Mouse (Mus musculus) embryonic facial prominence, embryonic 10.5 days (tissue): Measurements from ENCODE around the gene Lipt2. TPM values are rescaled to one million over a fixed set of nuclear protein-coding genes. Genes with fewer than 3 reads are reported as not detected.

ENCODE experiments used
- DNase-seq: peaks from one replicate; pipeline ENCODE4 v3.0.0-alpha.2; 2017; ENCODE audit warnings: low spot score
- H3K27ac ChIP-seq: fragments of 300-500 bp; sonication (generic); replicated peaks from 2 replicates; pipeline ENCODE4 v1.5.1; 2016; ENCODE audit warnings: mild to moderate bottlenecking
- H3K27me3 ChIP-seq: fragments of 300-500 bp; sonication (generic); replicated peaks from 2 replicates; pipeline ENCODE4 v1.6.1; 2016; ENCODE audit warnings: low read depth, mild to moderate bottlenecking; ENCODE audit not compliant: poor library complexity, severe bottlenecking
- H3K36me3 ChIP-seq: fragments of 300-500 bp; sonication (generic); replicated peaks from 2 replicates; pipeline ENCODE4 v1.6.1; 2016; ENCODE audit warnings: mild to moderate bottlenecking, moderate library complexity
- H3K4me1 ChIP-seq: fragments of 300-500 bp; sonication (generic); 2 replicates; pipeline ENCODE4 v1.6.1; 2016
- H3K4me3 ChIP-seq: fragments of 300-500 bp; sonication (generic); 2 replicates; pipeline ENCODE4 v1.5.1; 2016; ENCODE audit warnings: mild to moderate bottlenecking, moderate library complexity
- H3K9me3 ChIP-seq: fragments of 300-500 bp; sonication (generic); 2 replicates; pipeline ENCODE4 v1.6.1; 2016; ENCODE audit warnings: mild to moderate bottlenecking
- WGBS: fragments of 180-500 bp; shearing (Covaris S2); methylation state at CpG from one replicate; pipeline ENCODE4 v1.1.7; 2016; 5-methylcytosine and 5-hydroxymethylcytosine counted together
- polyA plus RNA-seq: library from polyadenylated mRNA; unstranded; fragments of >200 nt; fragmentation: Nextera tagmentation; extraction: Ambion mirVana; gene quantifications from 2 replicates; pipeline ENCODE4 v1.2.1, GENCODE M21; 2016

Lipt2 gene
- polyA plus RNA-seq, 1 experiment from 2014 or later: 28.3 TPM

GRCm38 (mm10) chr7:100178016-100178890, 19.2 kb downstream of the Lipt2 start:
- peaks cover 16% of the 10 kb centered on the region for H3K4me1 ChIP-seq
- H3K27me3 ChIP-seq: peaks cover 73% of the 10 kb centered on the region
- 10% methylated on average over 30 of the region's 30 CpGs for WGBS
- peak overlapping the region; percentile 54 for H3K4me3 ChIP-seq
- peak; percentile 65 for DNase-seq
- H3K9me3 ChIP-seq: no peaks in the 10 kb centered on the region
- no peaks in the 10 kb centered on the region for H3K36me3 ChIP-seq
- peak overlapping the region; percentile 42; the same call in 1 of the 2 replicates for H3K27ac ChIP-seq

- Histone ChIP-seq H3K4me1 (peaks cover 16% of the 10 kb centered on the region), H3K27me3 (peaks cover 73% of the 10 kb centered on the region), H3K27ac (peak overlapping the region; percentile 42; the same call in 1 of the 2 replicates), H3K36me3 (no peaks in the 10 kb centered on the region), H3K4me3 (peak overlapping the region; percentile 54), H3K9me3 (no peaks in the 10 kb centered on the region)
- peak; percentile 52 for DNase-seq
- 2% methylated on average over 15 of the region's 15 CpGs for WGBS
These were observed 19.8 kb downstream of the Lipt2 start for GRCm38 (mm10) chr7:100178891-100179233.

DNA sequence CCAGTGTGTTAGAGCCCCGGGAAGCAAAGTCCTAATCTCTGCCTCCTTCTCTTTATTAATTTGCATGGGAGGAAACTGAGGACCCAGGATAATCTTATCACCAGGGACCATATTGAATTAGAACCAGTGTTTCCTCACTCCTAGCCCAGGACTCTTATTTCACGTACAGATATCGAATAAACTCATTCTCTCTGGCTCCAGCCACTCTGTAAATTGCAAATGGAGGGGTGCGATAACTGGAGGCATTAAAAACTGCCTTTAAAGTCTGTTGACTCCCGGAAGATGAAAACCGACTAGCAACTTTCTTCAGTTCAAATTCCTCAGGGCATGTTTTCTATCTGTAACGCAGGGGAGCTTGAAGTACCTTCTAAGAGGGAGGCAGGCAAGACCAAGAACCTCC, 20.3 kb downstream of the Lipt2 start:
- H3K4me1 ChIP-seq: peaks cover 16% of the 10 kb centered on the region
- 63% methylated on average over 7 of the region's 7 CpGs for WGBS
- no peaks in the 10 kb centered on the region for H3K36me3 ChIP-seq
- H3K9me3 ChIP-seq: no peaks in the 10 kb centered on the region
- peak overlapping the region; percentile 54 for H3K4me3 ChIP-seq
- H3K27ac ChIP-seq: no peak overlapping the region
- no peak for DNase-seq
- H3K27me3 ChIP-seq: peaks cover 73% of the 10 kb centered on the region

DNA sequence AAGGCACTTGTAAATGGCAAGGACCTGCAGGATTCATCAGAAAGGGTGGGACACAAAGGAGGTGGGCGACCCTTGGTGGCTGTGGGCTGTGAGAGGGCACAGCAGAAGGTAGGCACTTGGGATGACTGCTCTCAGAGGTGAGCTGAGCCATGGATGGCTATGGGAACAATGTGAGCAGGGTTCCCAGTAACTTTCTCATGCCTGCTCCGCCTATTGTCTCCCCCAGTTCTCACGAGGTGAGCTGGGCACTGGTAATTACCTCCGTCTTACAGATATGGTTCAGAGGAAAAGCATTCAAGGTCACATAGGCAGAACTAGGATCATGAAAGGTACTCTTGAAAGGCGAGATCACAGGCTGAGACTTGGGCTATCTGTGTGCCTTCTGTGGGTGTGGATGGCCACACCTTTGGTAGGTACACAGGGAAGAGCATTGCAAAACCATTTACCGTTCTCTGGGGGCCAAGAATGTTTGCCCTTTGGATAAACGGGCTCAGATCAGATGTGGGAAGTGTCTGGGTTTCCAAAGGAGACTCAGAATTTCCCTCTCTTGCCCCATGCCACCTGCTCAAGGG, 20.8 kb downstream of the Lipt2 start:
- Histone ChIP-seq H3K4me3 (peak overlapping the region; percentile 54; the same call in 1 of the 2 replicates), H3K27me3 (peaks cover 73% of the 10 kb centered on the region)

GRCm38 (mm10) chr7:100181176-100181575, 22.1 kb downstream of the Lipt2 start:
- Histone ChIP-seq H3K4me3 (no peak overlapping the region), H3K27me3 (peaks cover 64% of the 10 kb centered on the region), H3K9me3 (no peaks in the 10 kb centered on the region), H3K36me3 (no peaks in the 10 kb centered on the region), H3K4me1 (peaks cover 16% of the 10 kb centered on the region), H3K27ac (no peak overlapping the region)
- no peak for DNase-seq
- 80% methylated on average over 2 of the region's 2 CpGs for WGBS

More for the DNA sequence above, 20.8 kb downstream of the Lipt2 start:
- H3K36me3 ChIP-seq: no peaks in the 10 kb centered on the region
- H3K27ac ChIP-seq: no peak overlapping the region
- no peaks in the 10 kb centered on the region for H3K9me3 ChIP-seq
- 71% methylated on average over 7 of the region's 7 CpGs for WGBS
- peaks cover 16% of the 10 kb centered on the region for H3K4me1 ChIP-seq
- no peak for DNase-seq

- WGBS: 81% methylated on average over 3 of the region's 3 CpGs
- no peaks in the 10 kb centered on the region for H3K9me3 ChIP-seq
- H3K4me3 ChIP-seq: no peak overlapping the region
- no peak for DNase-seq
- no peak overlapping the region for H3K27ac ChIP-seq
- peaks cover 59% of the 10 kb centered on the region for H3K27me3 ChIP-seq
- H3K36me3 ChIP-seq: no peaks in the 10 kb centered on the region
- H3K4me1 ChIP-seq: peaks cover 16% of the 10 kb centered on the region
These were observed 22.5 kb downstream of the Lipt2 start for GRCm38 (mm10) chr7:100181614-100182013.

- 86% methylated on average over 3 of the region's 3 CpGs for WGBS
- Histone ChIP-seq H3K4me3 (no peak overlapping the region), H3K9me3 (no peaks in the 10 kb centered on the region), H3K27me3 (peaks cover 52% of the 10 kb centered on the region), H3K4me1 (peaks cover 16% of the 10 kb centered on the region), H3K36me3 (no peaks in the 10 kb centered on the region), H3K27ac (no peak overlapping the region)
- DNase-seq: no peak
These were observed 23.3 kb downstream of the Lipt2 start for GRCm38 (mm10) chr7:100182388-100182787.

GRCm38 (mm10) chr7:100187601-100188000, 28.5 kb downstream of the Lipt2 start:
- Histone ChIP-seq H3K36me3 (no peaks in the 10 kb centered on the region), H3K4me3 (no peak overlapping the region), H3K27me3 (0 out of 2 replicates have a peak, but pooled peaks cover 12% of the 10 kb centered on the region), H3K9me3 (no peaks in the 10 kb centered on the region), H3K4me1 (peaks cover 9% of the 10 kb centered on the region), H3K27ac (no peak overlapping the region)
- DNase-seq: peak; percentile 54
- 29% methylated on average over 7 of the region's 7 CpGs for WGBS

GRCm38 (mm10) chr7:100190167-100190566, 31.1 kb downstream of the Lipt2 start:
- no peak overlapping the region for H3K27ac ChIP-seq
- H3K9me3 ChIP-seq: no peaks in the 10 kb centered on the region
- no peak for DNase-seq
- WGBS: 38% methylated on average over 4 of the region's 4 CpGs
- 0 out of 2 replicates have a peak, but pooled peaks cover 10% of the 10 kb centered on the region for H3K27me3 ChIP-seq
- no peak overlapping the region for H3K4me3 ChIP-seq
- H3K36me3 ChIP-seq: no peaks in the 10 kb centered on the region
- H3K4me1 ChIP-seq: peaks cover 9% of the 10 kb centered on the region

GRCm38 (mm10) chr7:100190778-100191177, 31.7 kb downstream of the Lipt2 start:
- no peaks in the 10 kb centered on the region for H3K36me3 ChIP-seq
- no peaks in the 10 kb centered on the region for H3K9me3 ChIP-seq
- no peak overlapping the region for H3K4me3 ChIP-seq
- DNase-seq: peak; percentile 50
- 4% methylated on average over 4 of the region's 4 CpGs for WGBS
- peaks cover 9% of the 10 kb centered on the region for H3K4me1 ChIP-seq
- H3K27me3 ChIP-seq: 0 out of 2 replicates have a peak, but pooled peaks cover 10% of the 10 kb centered on the region
- H3K27ac ChIP-seq: no peak overlapping the region

- WGBS: 77% methylated on average over 3 of the region's 3 CpGs
- no peak overlapping the region for H3K4me3 ChIP-seq
- DNase-seq: no peak
These were observed 42.1 kb downstream of the Lipt2 start for GRCm38 (mm10) chr7:100201191-100201590.

DNA sequence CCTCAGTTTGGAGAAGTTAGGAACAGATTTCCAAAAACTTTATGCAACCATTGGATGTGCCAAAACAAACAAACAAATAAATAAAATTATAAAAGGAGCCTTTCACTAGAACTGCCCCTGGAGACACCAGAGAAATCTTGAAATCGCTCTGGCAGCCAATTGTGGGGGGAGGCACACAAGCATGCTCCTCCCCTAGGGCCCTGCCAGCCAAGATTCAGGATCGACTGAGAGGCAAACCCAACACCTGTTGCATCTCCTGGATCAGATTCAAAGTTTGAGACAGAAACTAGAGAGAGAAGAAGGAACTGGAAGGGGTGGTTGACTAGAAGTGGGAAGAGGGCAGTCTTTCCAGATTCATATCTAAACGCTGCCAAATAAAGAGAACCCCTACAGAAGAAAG, 44.5 kb downstream of the Lipt2 start:
- Histone ChIP-seq H3K27ac (no peak overlapping the region), H3K4me3 (no peak overlapping the region), H3K9me3 (no peaks in the 10 kb centered on the region), H3K27me3 (no peaks in the 10 kb centered on the region), H3K36me3 (no peaks in the 10 kb centered on the region), H3K4me1 (peaks cover 37% of the 10 kb centered on the region)
- WGBS: 68% methylated on average over 3 of the region's 3 CpGs
- DNase-seq: no peak

More at GRCm38 (mm10) chr7:100201191-100201590, 42.1 kb downstream of the Lipt2 start:
- no peaks in the 10 kb centered on the region for H3K36me3 ChIP-seq
- no peaks in the 10 kb centered on the region for H3K27me3 ChIP-seq
- H3K27ac ChIP-seq: no peak overlapping the region
- H3K9me3 ChIP-seq: no peaks in the 10 kb centered on the region
- peaks cover 37% of the 10 kb centered on the region for H3K4me1 ChIP-seq

DNA sequence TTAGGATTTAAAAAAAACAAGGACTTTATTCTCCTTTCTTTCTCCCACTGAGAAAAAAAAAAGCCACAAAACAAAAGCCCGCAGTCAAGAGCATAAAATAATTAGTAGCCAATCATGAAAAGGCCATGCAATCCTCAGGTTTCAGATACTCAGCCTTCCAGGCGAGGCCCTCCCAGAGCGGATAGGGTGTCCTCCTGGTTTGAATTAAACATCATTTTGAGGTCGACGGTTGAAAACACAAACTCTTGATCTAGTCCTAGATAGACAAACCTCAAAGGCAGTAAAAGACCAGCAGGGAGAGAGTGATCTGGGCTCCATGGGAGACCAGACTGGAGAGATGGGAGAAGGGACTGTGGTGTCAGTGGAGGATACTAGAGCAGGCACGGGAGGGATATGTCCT, 45.8 kb downstream of the Lipt2 start:
- no peaks in the 10 kb centered on the region for H3K27me3 ChIP-seq
- no peaks in the 10 kb centered on the region for H3K9me3 ChIP-seq
- 42% methylated on average over 6 of the region's 6 CpGs for WGBS
- peaks cover 37% of the 10 kb centered on the region for H3K4me1 ChIP-seq
- 0 out of 2 replicates have a peak overlapping the region, but pooled peaks have one; percentile 40 for H3K27ac ChIP-seq
- no peaks in the 10 kb centered on the region for H3K36me3 ChIP-seq
- no peak overlapping the region for H3K4me3 ChIP-seq
- peak; percentile 53 for DNase-seq
